Mouse (Mus musculus) gastrocnemius, adult 2 months (tissue): ENCODE results near the gene Armc2. TPM values are rescaled to one million over a fixed set of nuclear protein-coding genes. Genes with fewer than 3 reads are reported as not detected.

Experiments
- DNase-seq: peaks from one replicate; pipeline ENCODE4 v3.0.0; 2022
- H3K27ac ChIP-seq: fragments of 200-600 bp; 2 replicates; pipeline ENCODE4 v1.8.1; 2022; ENCODE audit warnings: mild to moderate bottlenecking
- H3K4me3 ChIP-seq: fragments of 200-600 bp; 2 replicates; pipeline ENCODE4 v1.8.1; 2022; ENCODE audit warnings: mild to moderate bottlenecking, moderate library complexity
- CTCF ChIP-seq: fragments of 200-600 bp; IDR thresholded peaks from 2 replicates; pipeline ENCODE4 v1.8.1; 2022; ENCODE audit warnings: antibody characterized with exemption, mild to moderate bottlenecking, moderate library complexity
- intact Hi-C: fragments of 180-260 bp; cut with DNase I; formaldehyde crosslinking; loops from one replicate; pipeline ENCODE4 v1.15.1; 2025
- total RNA-seq, 2 experiments: library from RNA; stranded (reverse); gene quantifications; 2 replicates each; pipeline ENCODE4 v1.2.3; 2021

Gene Armc2
- total RNA-seq, 2 experiments from 2014 or later = 0.23 to 0.84 TPM

- intact Hi-C loops = no loop called here
- Histone ChIP-seq H3K4me3 (no peak overlapping the region), H3K27ac (0 out of 2 replicates have a peak overlapping the region, but pooled peaks have one; percentile 55)
- TF ChIP-seq CTCF = no peak
- DNase-seq = no peak
Measured at GRCm38 (mm10) chr10:42042087-42042486, 23.8 kb upstream of the Armc2 start.

DNA sequence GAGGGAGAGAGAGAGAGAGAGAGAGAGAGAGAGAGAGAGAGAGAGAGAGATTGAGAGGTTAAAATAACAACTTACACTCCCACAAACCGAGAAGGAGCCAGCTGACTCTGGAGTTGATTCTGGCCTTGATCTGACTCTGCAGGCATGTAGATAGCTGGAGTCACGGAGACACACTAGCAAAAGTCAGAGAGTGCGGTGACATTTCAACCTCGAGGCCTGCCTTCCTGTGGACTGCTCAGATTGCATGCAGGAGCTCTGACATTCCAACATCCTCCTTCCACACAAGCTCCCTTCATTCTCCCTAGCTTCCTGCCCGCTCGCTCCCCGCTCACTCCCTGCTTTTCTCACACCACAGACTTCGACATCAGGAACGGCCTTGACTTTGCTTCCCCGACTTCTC lies 20.3 kb upstream of the Armc2 start:
- no peak for TF ChIP-seq CTCF
- intact Hi-C loops = no loop called here
- no peak for DNase-seq
- Histone ChIP-seq H3K4me3 (no peak overlapping the region), H3K27ac (peak overlapping the region; percentile 24; the same call in 1 of the 2 replicates)

- H3K4me3 ChIP-seq = no peak overlapping the region
- intact Hi-C loops = no loop called here
- H3K27ac ChIP-seq = peak overlapping the region; percentile 57
- no peak for DNase-seq
- TF ChIP-seq CTCF = no peak
Measured at GRCm38 (mm10) chr10:42037301-42037870, 19.1 kb upstream of the Armc2 start.

GRCm38 (mm10) chr10:42036846-42037245 lies 18.6 kb upstream of the Armc2 start:
- Histone ChIP-seq H3K4me3 (no peak overlapping the region), H3K27ac (peak overlapping the region; percentile 57)
- intact Hi-C loops = no loop called here
- TF ChIP-seq CTCF = no peak
- no peak for DNase-seq

GRCm38 (mm10) chr10:42033571-42033970 lies 15.3 kb upstream of the Armc2 start:
- no peak for TF ChIP-seq CTCF
- intact Hi-C loops = loop anchor here (5.0 kb wide), 4 partner anchors 51 to 244 kb away; partner anchors contain the start of gene Foxo3
- no peak for DNase-seq
- Histone ChIP-seq H3K4me3 (no peak overlapping the region), H3K27ac (no peak overlapping the region)

GRCm38 (mm10) chr10:42031021-42031420 lies 12.8 kb upstream of the Armc2 start:
- peak; percentile 92 for DNase-seq
- intact Hi-C loops = loop anchor here (2.0 to 5.0 kb wide), 5 partner anchors 49 to 260 kb away; partner anchors contain the start of gene Foxo3
- H3K4me3 ChIP-seq = peak overlapping the region; percentile 73
- peak overlapping the region; percentile 73 for H3K27ac ChIP-seq
- peak; percentile 90 for TF ChIP-seq CTCF

DNA sequence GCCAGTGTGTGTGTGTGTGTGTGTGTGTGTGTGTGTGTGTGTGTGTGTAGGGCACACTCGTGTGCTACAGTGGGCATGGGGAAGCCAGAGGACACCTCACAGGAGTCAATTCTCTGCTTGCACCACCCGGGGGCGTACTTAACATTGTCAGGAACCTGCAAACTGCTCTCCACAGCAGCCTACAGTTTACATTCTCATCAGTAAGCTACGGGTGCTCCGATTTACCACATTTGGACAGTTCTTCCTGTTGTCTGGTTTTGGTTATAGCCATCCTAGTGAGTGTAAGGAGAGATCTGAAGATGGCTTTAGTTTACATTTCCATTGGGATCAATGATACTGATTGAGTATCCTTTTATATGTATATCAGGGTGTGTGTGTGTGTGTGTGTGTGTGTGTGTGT lies 11.3 kb upstream of the Armc2 start:
- intact Hi-C loops = no loop called here
- Histone ChIP-seq H3K27ac (no peak overlapping the region), H3K4me3 (no peak overlapping the region)
- DNase-seq = no peak
- TF ChIP-seq CTCF = peak; percentile 23; the same call in 1 of the 2 replicates

DNA sequence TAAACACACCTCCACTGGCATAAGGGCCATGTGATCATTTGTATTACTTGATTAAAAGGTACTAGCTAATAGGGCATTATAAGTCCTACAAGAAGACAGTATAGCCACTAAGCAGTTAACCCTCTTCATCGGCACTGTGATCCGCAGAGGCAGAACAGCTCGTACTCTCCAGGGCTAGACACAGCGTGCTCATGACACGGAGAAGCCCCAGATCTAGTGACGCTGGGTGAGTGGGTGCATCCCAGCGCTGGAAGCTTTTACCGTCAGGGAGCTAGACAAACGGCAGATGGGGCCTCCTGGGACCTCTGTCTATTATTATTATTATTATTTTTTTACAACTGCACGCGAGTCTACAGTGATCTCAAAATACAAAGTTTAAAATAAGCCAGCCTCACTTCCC lies 9.1 kb upstream of the Armc2 start:
- no peak overlapping the region for H3K27ac ChIP-seq
- intact Hi-C loops = no loop called here
- no peak overlapping the region for H3K4me3 ChIP-seq
- TF ChIP-seq CTCF = no peak
- DNase-seq = no peak

- no peak overlapping the region for H3K27ac ChIP-seq
- no peak overlapping the region for H3K4me3 ChIP-seq
- no peak for DNase-seq
- TF ChIP-seq CTCF = no peak
- intact Hi-C loops = no loop called here
Measured at GRCm38 (mm10) chr10:42024406-42024805, 6.2 kb upstream of the Armc2 start.

DNA sequence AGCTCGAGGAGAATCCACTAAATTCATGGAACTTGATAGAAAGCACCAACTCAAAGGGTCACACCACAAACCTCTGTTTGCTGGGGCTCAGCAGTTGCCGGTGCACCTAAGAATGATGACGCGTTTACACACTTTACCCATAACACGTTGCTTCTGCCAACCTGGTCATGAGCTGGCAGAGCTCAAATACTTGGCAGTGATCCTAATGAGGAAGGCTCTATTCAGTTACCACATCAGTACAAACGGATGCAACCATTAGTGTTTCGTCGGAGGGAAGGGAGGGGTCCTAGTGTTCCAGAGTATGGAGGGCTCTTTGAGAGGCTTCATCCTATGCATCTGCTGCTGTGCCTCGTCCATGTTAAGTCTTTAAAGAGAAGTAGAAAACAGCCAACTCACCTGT lies 3.3 kb upstream of the Armc2 start:
- Histone ChIP-seq H3K27ac (no peak overlapping the region), H3K4me3 (no peak overlapping the region)
- intact Hi-C loops = no loop called here
- no peak for TF ChIP-seq CTCF
- no peak for DNase-seq

- no peak for DNase-seq
- no peak overlapping the region for H3K4me3 ChIP-seq
- no peak for TF ChIP-seq CTCF
- no peak overlapping the region for H3K27ac ChIP-seq
- intact Hi-C loops = no loop called here
Measured at GRCm38 (mm10) chr10:42014086-42014485, 4.2 kb downstream of the Armc2 start.

- Histone ChIP-seq H3K4me3 (no peak overlapping the region), H3K27ac (peak overlapping the region; percentile 35)
- intact Hi-C loops = no loop called here
- no peak for DNase-seq
- TF ChIP-seq CTCF = no peak
Measured at GRCm38 (mm10) chr10:42010761-42011435, 7.3 kb downstream of the Armc2 start.

- DNase-seq = no peak
- Histone ChIP-seq H3K4me3 (no peak overlapping the region), H3K27ac (no peak overlapping the region)
- intact Hi-C loops = no loop called here
- TF ChIP-seq CTCF = no peak
Measured at GRCm38 (mm10) chr10:42005259-42005658, 13.0 kb downstream of the Armc2 start.

DNA sequence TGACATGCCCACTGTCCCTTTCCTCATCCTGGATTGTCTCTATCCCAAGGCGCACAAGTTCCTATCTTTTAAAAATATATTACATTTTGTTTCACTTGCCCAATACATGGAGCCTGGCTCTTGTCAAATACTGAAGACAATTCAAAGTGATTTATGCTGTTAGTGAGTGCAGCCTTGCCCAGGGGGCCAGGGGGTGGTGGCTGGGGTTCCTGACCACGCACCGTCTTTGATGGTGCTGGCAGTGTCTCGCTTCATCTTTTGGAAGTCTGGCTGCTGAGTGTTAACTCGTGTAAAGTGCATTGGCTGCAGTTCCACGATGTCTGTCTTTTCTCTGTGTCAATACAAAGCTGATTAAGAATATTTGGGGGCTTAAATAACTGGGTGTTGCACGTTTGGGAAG lies 13.6 kb downstream of the Armc2 start:
- intact Hi-C loops = no loop called here
- no peak overlapping the region for H3K27ac ChIP-seq
- DNase-seq = no peak
- no peak overlapping the region for H3K4me3 ChIP-seq
- TF ChIP-seq CTCF = no peak
